Mouse (Mus musculus) testis, postnatal 14 days (tissue): ENCODE data around the gene Trnau1ap.
"Not testable (repeated sequence)": the region's sequence is repeated elsewhere in the genome, so short reads cannot be mapped to it uniquely, and the experiment has no call there.

Experiments used
- DNase-seq: peaks from one replicate; pipeline ENCODE4 v3.0.0; 2021; ENCODE audit warnings: low spot score

Gene Trnau1ap

GRCm38 (mm10) chr4:132299849-132300248 is 29.5 kb downstream of the Trnau1ap start:
- no peak for DNase-seq

- no peak for DNase-seq
Measured at GRCm38 (mm10) chr4:132295696-132296390, 33.5 kb downstream of the Trnau1ap start.

GRCm38 (mm10) chr4:132293682-132294240 is 35.6 kb downstream of the Trnau1ap start:
- no peak for DNase-seq

GRCm38 (mm10) chr4:132292988-132293387 is 36.4 kb downstream of the Trnau1ap start:
- DNase-seq: no peak

GRCm38 (mm10) chr4:132291624-132292335 is 37.6 kb downstream of the Trnau1ap start:
- no peak for DNase-seq

- DNase-seq: no peak
Measured at GRCm38 (mm10) chr4:132291056-132291455, 38.3 kb downstream of the Trnau1ap start.

GRCm38 (mm10) chr4:132288840-132289239 is 40.5 kb downstream of the Trnau1ap start:
- DNase-seq: not testable (repeated sequence)

- DNase-seq: no peak
Measured at GRCm38 (mm10) chr4:132275949-132276348, 53.4 kb downstream of the Trnau1ap start.

GRCm38 (mm10) chr4:132274156-132274862 is 55.0 kb downstream of the Trnau1ap start, which contains the start of gene Taf12:
Gene Taf12 (plus strand): TSS chr4:132274375.
- peak; percentile 91 for DNase-seq

- no peak for DNase-seq
Measured at GRCm38 (mm10) chr4:132273166-132273565, 56.2 kb downstream of the Trnau1ap start.

- DNase-seq: peak; percentile 89
Measured at GRCm38 (mm10) chr4:132269740-132270560, 59.4 kb downstream of the Trnau1ap start.

- no peak for DNase-seq
Measured at GRCm38 (mm10) chr4:132268871-132269739, 60.2 kb downstream of the Trnau1ap start.

- DNase-seq: no peak
Measured at GRCm38 (mm10) chr4:132266835-132267349, 62.4 kb downstream of the Trnau1ap start.

- DNase-seq: no peak
Measured at GRCm38 (mm10) chr4:132263313-132263712, 66.0 kb downstream of the Trnau1ap start.

- no peak for DNase-seq
Measured at GRCm38 (mm10) chr4:132262358-132262616, 67.1 kb downstream of the Trnau1ap start.
